Mouse (Mus musculus) frontal cortex, adult (tissue): Measurements from ENCODE around the gene Dph1.
"Not testable (repeated sequence)": the region's sequence is repeated elsewhere in the genome, so short reads cannot be mapped to it uniquely, and the experiment has no call there.

ENCODE experiments used
- ATAC-seq: cut with Nextera tagmentation; 2 replicates; pipeline ENCODE4 v1.9.2; 2017; ENCODE audit warnings: mild to moderate bottlenecking, moderate library complexity, mixed read lengths; ENCODE audit not compliant: low TSS enrichment

Gene Dph1

DNA sequence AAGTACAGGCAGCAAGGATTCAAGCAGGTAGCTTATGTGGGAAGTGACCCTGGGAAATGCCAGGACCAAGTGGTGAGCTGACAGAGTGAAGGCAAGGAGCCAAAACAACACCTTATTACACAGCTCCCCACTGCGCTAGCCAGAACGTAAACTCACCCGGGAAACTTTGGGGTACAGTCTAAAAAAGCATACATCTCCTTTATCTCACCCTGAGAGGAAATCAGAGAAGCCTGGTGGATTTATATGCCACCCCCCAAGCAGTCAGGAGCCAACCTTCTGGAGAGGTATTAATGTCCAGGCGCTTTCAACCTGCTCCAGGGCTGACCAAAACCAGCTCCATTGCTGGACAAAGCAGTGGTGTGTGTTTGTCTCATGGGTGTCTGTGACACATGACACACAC lies 12.9 kb upstream of the Dph1 start:
- no peak for ATAC-seq

DNA sequence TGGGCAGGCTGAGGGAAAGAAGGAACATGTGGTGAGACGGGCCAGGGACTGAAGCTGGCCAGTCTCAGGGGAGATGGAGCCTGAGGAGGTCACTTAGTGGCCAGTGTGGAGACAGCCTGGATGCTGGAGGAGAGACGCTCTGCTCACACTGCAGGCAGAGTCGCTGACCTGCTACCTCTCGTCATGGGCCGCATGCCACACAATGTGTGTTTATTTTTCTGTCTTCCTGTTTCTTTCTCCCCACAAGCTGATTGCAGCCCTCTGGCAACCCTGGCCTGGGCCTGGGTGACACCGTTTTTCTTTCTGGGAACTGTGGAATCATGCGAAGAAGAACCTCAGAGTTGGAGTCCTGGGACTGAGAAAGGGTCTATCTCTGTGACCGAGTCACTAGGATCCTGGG lies 10.7 kb upstream of the Dph1 start:
- no peak for ATAC-seq

DNA sequence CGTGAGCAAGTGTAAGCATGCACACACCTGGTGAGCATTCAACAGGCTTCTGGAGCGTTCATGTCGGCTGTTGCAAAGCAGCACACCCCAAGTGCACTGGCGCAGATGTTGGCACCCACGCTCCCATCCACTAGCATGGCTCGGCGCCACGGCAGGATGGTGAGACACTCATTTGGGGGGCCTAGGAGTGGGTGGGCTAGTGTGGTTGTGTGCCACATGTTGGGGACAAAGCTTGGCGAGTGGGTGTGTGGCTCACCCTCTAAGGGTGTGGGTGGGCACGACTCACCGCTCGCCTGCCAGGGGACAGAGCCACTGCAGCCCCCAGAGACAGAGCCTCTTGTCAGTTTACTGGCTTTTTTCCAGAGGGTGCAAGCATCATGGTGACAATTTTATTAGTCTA lies 9.9 kb upstream of the Dph1 start:
- peak; percentile 50 for ATAC-seq

DNA sequence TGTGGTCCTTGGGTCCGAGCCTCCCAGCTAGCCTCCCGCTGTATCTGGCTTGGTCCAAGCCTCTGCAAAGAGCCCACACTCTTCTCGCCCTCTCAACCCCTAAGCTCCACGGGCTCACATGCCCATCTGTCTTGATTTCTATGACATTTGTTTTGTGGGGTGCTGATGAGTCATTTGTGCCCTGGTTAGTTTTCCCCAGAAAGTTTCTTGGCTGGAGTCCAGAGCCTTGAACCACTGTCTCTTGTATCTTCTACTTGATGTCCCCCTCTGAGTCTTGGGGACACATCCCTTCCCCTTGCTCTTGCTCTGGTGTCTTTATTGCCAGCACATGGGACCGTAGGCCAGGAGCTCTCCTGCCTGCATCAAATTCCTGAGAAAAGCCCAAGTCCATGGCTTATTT lies 8.9 kb upstream of the Dph1 start:
- no peak for ATAC-seq

DNA sequence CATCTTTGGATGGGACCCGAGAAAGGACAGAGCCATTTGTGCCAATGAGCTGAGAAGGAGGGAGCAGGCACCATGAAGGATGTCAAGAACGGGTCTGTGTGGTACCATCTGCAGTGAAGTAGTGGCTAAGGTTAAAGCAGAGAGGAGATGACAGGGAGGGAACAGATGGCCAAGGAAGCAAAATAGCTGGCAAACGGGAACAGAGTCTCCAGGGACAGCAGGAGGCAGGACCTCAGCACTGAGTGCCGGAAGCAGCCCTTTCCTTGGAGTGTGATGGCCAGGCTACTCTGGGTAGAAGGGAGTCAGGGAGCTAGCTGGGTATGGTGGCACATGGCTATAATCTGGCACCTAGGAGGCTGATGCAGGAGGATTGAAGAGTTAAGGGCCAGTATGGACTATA lies 7.8 kb upstream of the Dph1 start:
- no peak for ATAC-seq

DNA sequence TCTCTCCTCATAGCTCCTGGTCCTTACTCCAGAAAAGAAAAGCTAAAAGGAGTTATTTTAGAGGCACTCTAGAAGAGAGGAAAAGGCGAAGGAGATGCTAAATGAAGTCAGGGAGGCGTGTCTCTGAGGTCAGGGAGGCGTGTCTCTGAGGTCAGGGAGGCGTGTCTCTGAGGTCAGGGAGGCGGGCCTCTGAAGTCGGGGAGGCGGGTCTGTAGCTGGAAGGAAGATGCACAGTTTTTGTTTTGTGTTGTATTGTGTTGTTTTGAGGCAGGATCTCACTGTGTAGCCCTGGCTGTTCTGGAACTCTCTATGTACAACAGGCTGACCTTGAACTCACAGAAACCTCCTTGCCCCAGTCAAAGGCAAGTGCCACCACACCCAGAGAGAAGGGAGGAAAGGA lies 6.9 kb upstream of the Dph1 start:
- ATAC-seq, result no peak

DNA sequence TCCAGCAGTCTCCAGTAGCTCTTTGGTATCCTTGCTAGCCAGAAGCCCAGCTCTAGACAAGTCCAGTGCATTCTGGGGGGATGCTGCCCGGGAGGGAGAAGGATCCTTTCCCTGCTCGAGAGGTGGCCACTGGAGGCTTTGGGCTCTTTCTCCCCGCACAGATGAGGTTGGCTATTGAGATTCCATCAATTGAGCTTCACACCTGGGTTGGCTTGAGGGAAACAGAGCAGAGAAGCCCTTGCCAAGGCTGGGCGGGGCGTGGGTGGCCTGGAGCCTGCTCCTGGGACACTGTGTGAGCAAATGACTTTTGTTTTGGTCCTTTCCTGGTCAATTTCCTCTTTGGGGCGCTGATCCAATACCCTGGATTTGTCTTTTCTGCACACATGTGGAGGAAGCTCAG lies 5.1 kb upstream of the Dph1 start:
- no peak for ATAC-seq

DNA sequence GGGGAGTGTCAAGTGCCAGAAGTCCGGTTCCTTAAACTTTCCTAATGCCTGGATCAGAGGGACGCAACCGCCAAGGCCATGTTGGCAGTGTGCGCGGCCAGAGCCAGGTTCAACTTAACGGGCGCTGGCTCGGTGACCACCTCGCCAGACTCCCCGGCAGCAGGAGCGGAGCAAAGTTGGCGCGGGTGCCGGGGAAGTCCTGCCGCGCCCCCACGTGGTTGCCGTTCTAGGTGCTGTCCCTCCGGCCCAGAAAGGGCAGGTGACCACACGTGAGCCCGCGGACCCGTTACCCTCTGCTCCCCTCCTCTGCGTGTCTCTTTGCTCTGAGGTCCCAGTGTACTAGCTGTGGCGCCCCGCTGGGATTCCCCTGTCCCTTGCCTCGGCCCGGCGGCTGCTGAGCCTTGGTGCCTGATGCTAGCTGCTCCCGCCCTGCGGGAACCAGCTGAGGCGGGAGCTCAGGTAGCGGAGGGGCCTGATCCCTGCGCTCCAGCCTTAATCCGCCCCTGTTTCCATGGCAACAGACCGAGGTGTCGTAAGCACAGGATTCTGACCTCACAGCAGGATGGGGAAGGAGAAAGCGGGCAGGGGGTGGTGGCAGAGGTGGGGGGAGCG lies 3.9 kb upstream of the Dph1 start:
- peak; percentile 3; the same call in 1 of the 2 replicates for ATAC-seq

DNA sequence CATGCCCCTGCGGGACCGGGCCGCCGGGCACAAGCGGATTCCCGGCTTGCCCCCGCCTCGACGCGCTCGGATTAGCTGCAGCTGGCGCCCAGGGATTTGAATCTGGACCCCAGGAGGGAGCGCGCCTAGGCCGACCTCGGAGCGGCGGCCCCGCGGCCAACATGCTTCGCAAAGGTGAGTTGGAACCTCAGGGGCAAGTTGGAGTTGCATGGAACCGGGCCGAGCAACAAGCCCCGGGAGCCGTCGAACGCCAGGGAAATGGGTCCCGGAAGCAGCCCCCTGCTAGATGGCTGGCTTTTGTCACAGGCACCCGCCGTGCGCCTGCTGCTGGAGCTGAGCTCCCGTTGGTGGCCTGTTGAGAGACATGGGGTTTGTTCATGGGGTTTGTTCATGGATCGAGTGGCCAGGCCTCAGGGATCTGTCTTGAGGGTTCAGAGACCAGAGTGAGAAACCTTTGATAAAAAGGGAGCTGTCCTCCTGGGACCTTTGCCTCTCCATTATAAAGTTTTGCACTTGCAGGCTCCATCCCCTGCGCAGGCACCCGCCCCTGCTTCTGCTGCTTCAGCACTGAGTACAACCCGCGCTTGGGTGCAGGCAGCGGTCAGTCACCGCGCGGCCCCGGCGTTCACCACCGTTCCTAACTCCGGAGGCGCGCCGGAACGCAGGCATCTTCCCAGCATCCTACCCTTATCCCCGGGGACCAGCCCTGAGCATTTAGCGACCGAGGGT lies 3.2 kb upstream of the Dph1 start:
- ATAC-seq, result no peak

DNA sequence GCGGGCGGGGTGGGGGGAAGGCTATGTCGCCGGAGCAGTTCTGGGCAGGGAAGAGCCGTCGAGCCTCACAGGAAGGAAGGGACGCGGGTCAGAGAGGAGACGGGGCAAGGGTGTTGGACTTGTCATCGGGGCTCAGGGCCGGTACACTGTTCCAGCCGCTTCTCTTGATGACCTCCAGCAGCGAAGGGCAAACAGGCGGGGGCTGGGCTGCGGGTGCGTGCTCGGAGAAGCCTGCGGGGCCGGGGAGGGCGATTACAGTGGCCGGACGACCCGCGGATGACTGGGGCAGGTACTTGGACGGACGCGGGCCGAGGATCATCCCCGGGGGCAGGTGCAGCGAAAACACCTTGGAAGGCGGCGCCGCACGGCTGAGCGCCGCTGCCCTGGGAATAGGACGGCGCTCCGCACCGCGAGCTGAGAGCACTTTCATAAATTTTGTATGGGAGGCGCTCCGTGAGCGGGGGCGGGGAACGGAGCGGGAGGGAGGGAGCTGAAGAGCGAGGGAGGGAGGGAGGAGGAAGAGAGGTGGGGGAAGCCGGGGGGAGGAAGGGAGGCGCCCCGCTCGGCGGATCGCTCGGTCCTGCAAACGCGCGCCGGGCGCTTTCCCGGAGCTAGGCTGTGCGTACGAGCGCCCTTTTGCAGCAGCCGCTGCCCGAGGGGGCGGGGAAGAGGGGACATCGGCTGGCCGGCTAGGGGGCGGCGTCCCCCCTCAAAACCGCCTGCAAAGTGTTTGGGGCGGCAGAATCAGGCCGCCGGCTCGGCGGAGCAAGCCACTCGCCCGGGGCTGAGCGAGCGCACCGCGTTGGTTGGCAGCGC lies 2.4 kb upstream of the Dph1 start, which contains the start of gene Rtn4rl1:
Rtn4rl1 (plus strand) TSS at position 528 of the 816 bp plus-strand sequence.
- ATAC-seq, result 0 out of 2 replicates have a peak, but pooled peaks have one; percentile 10

DNA sequence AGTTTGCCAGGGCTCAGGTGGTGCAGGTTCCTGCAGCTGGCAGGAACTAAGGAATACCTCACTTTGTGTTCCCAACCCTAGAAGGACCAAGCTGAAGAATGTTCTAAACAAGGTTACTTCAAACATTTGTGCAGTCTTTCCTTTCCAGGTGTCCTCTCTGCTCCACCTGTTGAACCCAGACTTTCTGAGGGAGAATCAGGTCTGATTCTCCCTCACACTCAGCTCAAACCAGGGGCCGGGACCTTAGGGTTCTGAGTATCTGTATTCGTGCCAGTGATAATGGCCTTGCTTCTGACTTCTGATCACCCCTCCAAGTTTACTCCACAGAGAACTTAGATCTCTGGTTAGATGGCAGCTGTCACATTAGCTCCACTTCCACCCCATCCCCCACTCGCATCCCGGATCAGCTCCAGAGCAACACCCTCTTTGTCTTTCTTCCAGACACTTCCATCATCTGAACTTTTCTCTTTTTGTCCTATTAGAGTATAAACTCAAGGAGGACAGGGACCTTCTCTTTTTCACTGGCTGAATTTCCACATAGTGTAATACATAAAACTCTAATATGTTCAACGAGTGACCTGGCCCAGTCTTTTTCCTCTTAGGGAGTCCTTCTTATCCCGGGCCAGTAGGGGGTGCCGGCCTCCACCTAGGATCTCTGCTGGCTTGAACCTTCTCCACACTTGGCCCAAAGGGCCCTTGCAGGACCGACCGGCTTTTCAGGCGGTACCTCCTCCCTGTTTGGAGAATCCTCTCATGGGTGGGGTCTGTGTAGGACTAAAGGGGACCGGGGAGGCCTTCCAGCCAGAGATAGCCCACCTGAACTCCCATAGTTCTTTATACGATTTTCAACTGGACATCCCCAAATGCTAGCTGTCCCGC lies 1.5 kb upstream of the Dph1 start:
- no peak for ATAC-seq

DNA sequence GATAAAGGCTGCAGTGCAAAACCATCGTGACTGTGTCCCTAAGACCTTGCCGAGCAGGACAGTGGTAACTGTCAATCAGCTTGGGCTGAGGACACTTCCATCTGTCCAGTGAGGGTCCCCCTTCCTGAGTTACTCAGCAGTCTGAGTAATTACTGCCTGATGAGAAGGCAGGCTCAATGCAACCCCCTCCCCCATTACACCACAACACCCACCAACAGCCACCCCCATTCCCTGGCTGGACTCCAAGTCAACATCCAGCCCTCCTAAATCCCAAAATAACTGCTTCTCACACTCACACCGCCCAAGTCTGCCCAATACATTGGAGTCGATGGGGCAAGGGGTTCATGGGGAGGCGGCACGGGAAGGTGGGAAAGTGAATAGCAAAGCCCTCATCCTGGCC lies 800 bp upstream of the Dph1 start:
- no peak for ATAC-seq

DNA sequence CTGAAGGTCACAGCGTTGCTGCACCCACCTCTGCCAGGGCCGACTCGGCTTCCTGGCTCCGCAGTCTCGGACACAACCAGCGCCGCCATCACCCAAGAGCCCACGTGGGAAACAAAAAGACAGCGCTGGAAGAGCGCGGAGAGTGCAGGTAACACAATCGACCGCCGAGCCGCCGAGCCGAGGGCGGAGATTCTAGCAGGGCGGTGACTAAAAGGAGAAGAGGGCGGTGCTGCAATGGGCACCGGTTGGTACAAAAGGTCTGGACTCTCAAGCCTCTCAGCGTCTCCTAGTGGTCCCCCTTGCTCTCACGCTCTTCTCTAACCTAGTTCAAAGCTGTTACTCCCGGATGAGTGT lies 693 bp downstream of the Dph1 start:
- ATAC-seq, result peak; percentile 45

DNA sequence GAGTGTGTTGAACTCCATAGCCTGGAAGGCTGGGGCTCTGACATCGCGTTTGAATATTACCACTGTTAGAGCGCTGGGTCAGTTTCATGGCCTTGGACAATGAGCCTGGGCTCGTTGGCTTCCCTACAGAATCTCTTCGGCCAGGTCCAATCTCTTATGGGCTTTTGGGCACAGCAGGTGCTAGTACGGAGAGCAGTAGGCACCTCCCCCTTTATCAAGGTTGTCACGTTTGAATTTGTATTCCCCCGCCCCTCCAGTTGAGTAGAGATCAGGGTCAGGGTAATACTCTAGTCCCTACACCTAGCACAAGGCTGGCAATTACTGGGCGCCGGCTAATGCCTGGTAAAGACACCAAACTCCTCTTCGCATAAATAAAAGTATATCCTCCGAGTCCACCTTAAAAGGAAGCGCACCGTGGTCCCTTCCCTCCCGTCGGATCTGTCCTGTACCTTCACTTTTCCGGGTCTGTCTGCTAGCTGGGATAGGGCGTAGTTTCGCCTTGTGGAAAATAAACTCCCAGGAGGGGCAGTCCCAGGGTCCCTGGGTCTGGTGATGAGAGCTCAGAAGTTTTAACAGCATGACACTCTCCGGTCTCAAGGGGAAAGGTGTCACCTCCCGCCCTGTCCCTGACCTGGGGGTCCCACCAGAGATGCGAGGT lies 1.2 kb downstream of the Dph1 start:
- ATAC-seq, result 0 out of 2 replicates have a peak, but pooled peaks have one; percentile 0

DNA sequence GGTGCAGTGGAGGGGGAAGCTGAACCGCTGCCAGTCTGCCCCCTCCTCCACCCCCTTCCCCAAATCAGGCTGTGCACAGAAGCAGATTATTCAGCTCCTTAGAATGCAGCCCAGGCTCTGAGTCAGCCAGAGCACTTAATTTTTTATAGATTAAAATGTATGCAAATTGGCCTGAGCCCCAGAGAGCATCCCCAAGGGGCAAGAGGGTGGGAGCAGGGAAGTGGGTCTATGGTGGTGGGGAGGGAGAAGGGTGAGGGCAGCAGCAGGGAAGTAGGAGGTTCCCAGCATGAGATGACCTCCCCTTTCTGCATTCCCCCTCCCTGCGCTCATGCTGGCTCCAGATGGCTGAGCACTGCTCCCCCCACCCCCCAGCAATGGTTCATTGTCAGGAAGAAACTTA lies 6.1 kb downstream of the Dph1 start:
- ATAC-seq, result peak; percentile 20

DNA sequence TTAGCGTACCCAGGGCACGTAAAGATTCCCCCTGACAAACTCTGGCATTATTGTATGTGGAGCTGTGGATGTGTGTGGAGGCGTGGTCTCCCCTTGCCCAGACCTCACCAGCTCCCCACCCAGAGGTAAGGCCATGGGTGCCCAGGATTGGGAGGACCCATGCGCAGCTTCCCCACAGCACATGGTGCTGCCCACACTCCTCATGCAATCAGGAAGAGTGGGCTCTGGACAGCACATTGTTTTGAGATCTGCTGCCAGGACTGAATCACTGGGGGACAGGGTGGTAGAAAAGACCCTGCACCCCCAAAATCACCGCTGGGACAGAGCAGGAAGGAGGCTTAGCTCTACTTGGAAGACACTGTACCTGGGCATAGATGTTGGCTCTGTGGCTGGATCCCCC lies 6.5 kb downstream of the Dph1 start:
- ATAC-seq, result peak; percentile 48; the same call in 1 of the 2 replicates

DNA sequence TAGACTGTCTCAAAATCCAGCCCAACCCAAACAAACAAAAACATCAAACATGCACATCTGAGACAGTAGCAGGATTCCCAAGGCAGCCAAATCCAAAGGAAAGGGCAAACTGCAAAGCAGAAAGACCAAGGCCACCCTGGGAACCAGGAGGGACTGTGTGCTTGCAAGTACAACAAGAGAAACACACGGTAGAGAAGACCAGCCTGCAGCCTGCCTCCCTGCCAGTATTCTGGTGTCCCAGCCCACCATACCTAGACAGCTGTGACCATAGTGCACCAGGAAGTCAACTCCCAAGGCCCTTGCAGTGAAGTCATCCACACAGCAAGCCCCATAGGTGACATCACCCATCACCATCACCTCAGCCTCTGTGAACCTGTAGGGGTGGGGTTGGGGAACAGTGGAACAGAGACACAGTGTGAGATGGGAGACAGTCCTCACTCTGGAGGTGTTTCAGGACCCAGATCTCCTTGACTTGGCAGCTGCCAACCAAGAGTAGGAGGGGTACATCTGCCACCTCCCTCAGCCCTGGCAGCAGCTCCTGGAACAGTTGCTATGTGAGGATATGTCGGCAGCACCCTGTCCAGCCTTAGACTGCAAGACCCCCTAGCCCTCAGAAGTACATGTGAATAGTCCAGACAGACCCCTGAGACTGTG lies 7.0 kb downstream of the Dph1 start:
- peak; percentile 74 for ATAC-seq

DNA sequence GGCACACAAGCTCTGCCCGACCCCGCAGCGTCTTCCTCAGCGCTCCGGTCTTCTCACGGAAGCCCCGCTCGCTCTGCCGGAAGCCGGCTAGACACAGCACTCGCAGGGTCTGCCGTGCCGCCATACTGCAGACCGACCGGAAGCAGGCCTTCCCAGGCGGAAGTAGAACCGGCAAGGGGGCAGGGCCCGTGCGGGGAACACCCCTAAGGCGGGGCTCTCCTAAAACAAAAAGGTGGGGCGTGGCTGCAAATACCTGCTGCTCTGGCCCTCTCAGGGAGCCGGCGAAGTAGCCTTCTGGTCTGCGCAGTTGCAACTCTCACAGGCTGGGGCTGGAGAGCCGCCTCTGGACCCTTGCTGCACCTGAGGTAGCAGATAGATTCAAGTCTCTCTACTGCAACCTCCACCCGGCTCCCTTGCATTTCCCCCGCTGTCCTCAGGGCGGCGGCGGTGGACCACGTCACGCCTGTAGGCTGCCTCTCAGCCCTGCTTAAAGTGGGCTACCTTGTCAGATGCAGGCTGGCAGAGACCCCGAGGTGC lies 12.3 kb downstream of the Dph1 start, which contains the start of gene Ovca2:
Ovca2 (minus strand) TSS at position 164 of the 537 bp plus-strand sequence.
- peak; percentile 77 for ATAC-seq

DNA sequence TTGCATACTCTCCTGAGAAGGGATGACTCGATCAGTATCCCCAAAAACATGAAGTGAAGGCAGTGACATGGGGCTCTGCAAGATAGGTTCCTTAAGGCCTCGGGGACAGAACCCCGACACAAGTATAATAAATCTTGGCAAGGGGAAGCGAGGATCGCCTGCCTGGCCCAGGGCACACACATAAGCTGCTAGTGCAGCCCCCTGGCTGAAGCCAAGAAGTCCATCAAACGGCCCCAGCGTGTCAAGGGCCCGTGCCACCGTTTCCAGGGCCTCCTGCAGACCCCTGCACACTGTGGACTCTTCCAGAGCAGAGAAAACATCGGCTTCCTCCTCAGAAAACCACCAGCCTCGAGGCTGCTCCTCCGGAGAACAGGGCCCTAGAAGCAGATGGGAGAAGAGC lies 13.0 kb downstream of the Dph1 start:
- no peak for ATAC-seq

DNA sequence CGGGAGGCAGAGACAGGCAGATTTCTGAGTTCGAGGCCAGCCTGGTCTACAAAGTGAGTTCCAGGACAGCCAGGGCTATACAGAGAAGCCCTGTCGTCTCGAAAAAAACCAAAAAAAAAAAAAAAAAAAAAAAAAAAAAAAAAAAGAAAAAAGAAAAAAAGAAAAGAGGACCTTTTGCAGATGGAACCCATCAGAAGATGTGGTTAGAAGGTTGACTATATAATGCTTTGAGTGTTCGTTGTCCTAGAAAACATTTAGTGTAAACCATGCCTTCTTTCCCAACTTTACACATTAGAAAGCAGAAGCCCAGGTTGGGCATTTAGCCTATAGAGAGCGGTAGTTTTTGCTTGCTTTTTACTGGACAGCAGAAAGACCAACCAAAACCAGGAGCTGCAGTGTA lies 16.5 kb downstream of the Dph1 start:
- not testable (repeated sequence) for ATAC-seq
